Mouse (Mus musculus) forebrain, embryonic 10.5 days (tissue): ENCODE data around the gene Rfwd3. TPM values are rescaled to one million over a fixed set of nuclear protein-coding genes. Genes with fewer than 3 reads are reported as not detected.

Source experiments
- DNase-seq: peaks from one replicate; pipeline ENCODE4 v3.0.0-alpha.2; 2017; ENCODE audit warnings: low spot score; ENCODE audit errors: extremely low spot score
- H3K27ac ChIP-seq: fragments of 300-500 bp; sonication (generic); 2 replicates; pipeline ENCODE4 v1.5.1; 2016; ENCODE audit warnings: mild to moderate bottlenecking
- H3K27me3 ChIP-seq: fragments of 300-500 bp; sonication (generic); 2 replicates; pipeline ENCODE4 v1.6.1; 2016; ENCODE audit warnings: mild to moderate bottlenecking; ENCODE audit not compliant: poor library complexity, severe bottlenecking
- H3K36me3 ChIP-seq: fragments of 300-500 bp; sonication (generic); replicated peaks from 2 replicates; pipeline ENCODE4 v1.6.1; 2016; ENCODE audit warnings: mild to moderate bottlenecking, moderate library complexity
- H3K4me1 ChIP-seq: fragments of 300-500 bp; sonication (generic); 2 replicates; pipeline ENCODE4 v1.6.1; 2016
- H3K4me3 ChIP-seq: fragments of 300-500 bp; sonication (generic); 2 replicates; pipeline ENCODE4 v1.5.1; 2016; ENCODE audit warnings: mild to moderate bottlenecking, moderate library complexity
- H3K9me3 ChIP-seq: fragments of 300-500 bp; sonication (generic); 2 replicates; pipeline ENCODE4 v1.6.1; 2016; ENCODE audit warnings: mild to moderate bottlenecking, moderate library complexity
- WGBS: fragments of 180-500 bp; shearing (Covaris S2); methylation state at CpG from one replicate; pipeline ENCODE4 v1.1.7; 2016; 5-methylcytosine and 5-hydroxymethylcytosine counted together
- polyA plus RNA-seq: library from polyadenylated mRNA; unstranded; fragments of >200 nt; fragmentation: Nextera tagmentation; extraction: Ambion mirVana; gene quantifications from 2 replicates; pipeline ENCODE4 v1.2.1, GENCODE M21; 2016

Rfwd3 gene
- polyA plus RNA-seq, 1 experiment from 2014 or later: 107 TPM

GRCm38 (mm10) chr8:111224153-111224552 lies 75.9 kb downstream of the Rfwd3 start:
- no peak for DNase-seq
- Histone ChIP-seq H3K4me3 (no peak overlapping the region), H3K9me3 (no peaks in the 10 kb centered on the region), H3K27ac (no peak overlapping the region), H3K4me1 (no peaks in the 10 kb centered on the region), H3K27me3 (no peaks in the 10 kb centered on the region), H3K36me3 (no peaks in the 10 kb centered on the region)
- WGBS: 90% methylated on average over 5 of the region's 5 CpGs

Other genes with a start within 250 kb of the Rfwd3 start
- gene Exosc6, start 243.9 kb downstream of the Rfwd3 start, polyA plus RNA-seq: 7.6 and 14.8 TPM in 2 replicates
- gene Clec18a, start 207.8 kb downstream of the Rfwd3 start, polyA plus RNA-seq: 1.6 and 2.9 TPM in 2 replicates
- gene Pdpr, start 205.6 kb downstream of the Rfwd3 start, polyA plus RNA-seq: 11.9 and 12.3 TPM in 2 replicates
- 53.0 and 57.0 TPM in 2 replicates for gene Glg1, start 41.0 kb downstream of the Rfwd3 start, polyA plus RNA-seq
- gene Mlkl, start 38.0 kb upstream of the Rfwd3 start, polyA plus RNA-seq: 0.26 and 0.42 TPM in 2 replicates
- gene Fa2h, start 93.6 kb upstream of the Rfwd3 start, polyA plus RNA-seq: not detected in 2 replicates
- gene Wdr59, start 221.9 kb upstream of the Rfwd3 start, polyA plus RNA-seq: 5.0 and 5.7 TPM in 2 replicates
- gene Znrf1, start 235.9 kb upstream of the Rfwd3 start, polyA plus RNA-seq: 22.8 and 25.3 TPM in 2 replicates